Mouse (Mus musculus) frontal cortex, postnatal 14 days (tissue): ENCODE data around the gene Dgkh.
"Not testable (repeated sequence)": the region's sequence is repeated elsewhere in the genome, so short reads cannot be mapped to it uniquely, and the experiment has no call there.

Source experiments
- DNase-seq, 2 experiments: peaks; one replicate each; pipeline ENCODE4 v3.0.0; 2022; ENCODE audit warnings: low spot score in 2 of 2

Dgkh gene

DNA sequence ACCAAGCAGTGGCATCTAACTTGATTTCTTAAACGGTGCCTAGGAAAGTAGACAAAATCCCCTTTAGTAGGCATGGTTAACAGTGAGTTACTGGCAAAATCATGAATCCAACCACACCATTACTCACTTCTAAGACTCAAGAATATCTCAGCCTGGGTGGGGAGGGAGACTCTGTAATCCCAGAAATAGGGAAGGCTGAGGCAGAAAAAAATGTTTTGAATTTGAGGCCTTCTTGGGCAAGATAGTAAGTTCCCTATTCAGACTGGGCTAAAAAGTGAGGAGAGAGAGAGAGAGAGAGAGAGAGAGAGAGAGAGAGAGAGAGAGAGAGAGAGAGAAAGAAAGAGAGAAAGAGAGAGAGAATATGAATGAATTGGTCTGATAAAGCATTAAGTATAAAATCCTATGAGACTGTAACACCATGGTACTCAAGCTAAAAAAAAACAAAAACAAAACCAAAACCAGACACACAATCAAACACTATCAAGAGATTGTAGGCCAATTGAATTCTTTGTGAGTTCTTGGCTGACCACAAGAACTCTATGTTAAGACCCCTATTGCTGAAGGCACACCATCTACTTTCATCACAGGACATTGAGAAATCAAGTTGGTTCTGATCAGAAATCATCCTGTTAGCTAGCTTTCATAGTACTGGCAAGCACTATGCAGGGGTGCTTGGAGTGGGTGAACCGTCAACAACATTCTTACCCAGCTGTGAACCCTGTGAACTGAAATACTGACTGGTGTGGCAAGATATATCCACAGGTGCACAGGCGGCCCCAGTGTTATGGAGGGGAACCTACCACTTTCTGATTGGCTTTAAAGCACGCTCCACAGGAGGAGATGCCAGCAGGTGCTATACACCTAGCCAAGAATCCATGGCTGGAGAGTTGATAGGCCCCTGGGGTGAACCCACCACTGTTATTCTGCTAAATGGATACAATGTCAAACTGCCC is 101.4 kb downstream of the Dgkh start:
- no peak for DNase-seq

DNA sequence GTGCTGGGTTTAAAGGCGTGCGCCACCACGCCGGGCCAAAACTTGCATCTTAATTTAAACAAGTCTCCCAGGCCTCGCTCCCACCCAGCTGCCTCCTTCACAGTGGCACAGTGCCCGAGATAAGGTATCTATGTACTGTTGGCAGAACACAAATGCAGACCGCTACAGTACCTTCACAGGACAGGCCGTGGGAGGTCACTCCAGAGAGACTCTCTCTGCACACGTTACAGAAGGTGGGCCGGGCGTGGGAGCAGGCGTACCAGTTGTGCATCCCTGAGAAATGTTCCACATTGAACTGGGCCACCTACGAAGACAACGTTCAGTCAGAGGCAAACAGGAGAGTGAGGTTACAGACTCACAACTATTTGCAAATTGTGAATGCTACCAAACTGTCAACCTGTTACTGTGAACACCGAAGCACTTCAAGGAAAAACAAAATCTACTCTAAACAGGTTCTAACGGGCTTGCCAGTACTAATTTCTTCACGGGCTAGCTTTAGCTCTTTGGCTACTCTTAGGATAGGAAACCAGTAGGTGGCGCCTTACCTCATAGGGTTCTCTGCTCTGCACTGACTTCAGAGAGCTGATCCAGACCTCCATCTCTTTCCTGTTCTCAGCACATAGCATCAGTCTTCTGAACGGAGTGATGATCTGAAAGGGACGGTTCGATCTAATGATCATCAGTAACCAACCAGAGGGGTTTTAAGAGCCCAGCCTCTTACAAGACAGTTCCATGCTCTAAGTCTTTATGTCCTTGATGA is 104.9 kb downstream of the Dgkh start:
- no peak for DNase-seq

DNA sequence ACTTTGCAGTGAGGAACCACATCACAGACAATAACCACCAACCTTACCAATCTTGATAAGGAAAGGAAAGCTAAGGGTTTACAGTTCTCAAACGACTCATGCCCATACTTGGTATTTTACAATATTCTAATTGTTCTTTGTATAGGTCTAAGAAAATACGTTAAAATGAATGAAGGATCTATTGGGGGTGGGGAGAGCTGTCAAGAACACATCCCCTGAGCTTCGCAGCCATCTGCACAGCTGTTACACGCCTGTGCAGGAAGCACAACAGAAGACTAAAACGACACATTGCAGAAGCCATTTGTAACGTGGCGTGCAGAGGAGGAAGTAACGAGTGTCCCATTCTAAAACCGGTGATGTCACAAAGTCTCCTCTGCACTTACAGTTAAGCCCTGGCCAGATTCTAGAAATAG is 113.7 kb downstream of the Dgkh start:
- no peak for DNase-seq

DNA sequence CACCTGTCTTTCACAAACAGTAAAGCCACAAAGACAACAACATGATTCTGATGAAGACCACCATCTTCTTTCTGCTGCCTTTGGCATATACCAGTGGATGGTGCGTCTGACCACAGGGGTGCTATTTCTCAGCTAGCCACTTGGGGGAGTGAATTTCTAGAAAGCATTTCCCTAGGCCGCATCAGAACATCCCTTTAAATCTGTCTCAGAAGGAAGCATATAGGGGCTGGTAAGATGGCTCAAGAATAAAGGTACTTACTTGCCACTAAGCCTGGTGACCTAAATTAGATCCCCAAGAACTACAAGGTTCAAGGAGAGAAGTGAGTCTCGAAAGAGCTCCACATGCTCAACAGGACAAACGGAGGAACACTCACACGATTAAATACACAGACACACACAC is 119.0 kb downstream of the Dgkh start:
- peak in 1 of 2 experiments; percentile 44 for DNase-seq

DNA sequence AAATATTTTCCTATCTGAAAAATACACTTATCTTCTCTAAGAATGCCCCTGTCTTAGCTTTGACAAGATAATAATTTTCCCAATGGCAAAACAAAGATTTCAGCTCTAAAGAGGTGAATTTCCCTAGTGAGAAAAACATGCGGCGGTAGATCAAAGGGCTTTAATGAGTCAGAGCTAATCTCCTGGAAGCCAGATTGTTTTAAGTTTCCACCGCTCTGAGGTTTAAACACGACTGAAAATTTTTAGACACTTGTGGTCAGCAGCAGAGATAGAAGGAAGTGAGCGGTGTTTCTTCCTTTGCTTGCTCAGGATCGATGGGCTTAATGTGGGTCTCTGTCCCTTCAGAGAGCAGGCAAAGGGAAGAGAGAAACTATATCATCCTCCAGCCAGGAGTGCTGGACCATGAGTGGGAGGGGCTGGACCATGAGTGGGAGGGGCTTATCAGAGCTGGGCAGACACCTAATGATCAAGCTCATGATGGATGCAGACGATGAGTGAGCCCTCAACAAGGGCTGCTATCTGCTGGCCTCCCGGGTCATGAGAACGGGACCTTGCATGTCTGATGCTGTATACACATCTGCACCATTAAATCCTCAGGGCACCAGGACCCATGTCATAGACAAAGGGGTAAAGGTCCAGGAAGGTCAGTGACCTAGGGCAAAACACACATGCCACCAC is 120.3 kb downstream of the Dgkh start:
- DNase-seq = no peak

DNA sequence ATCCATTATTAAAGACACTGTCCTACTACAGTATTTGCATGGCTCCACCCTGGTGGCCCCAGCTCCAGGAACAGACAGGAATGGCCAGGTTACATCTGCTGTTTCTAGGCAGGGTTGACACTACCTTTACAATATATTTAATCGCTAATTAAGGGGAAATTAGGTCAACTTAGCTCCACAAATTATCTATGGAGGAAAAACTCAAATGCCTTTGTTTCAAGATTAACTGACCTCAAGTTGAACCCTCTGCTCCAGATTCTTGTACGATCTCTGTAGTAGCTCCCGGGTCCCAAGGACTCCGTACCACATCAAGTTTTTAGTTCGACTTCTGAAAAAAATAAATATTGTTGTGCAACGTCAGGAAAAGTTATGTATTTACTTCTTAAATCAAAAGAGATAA is 137.7 kb downstream of the Dgkh start:
- no peak for DNase-seq

DNA sequence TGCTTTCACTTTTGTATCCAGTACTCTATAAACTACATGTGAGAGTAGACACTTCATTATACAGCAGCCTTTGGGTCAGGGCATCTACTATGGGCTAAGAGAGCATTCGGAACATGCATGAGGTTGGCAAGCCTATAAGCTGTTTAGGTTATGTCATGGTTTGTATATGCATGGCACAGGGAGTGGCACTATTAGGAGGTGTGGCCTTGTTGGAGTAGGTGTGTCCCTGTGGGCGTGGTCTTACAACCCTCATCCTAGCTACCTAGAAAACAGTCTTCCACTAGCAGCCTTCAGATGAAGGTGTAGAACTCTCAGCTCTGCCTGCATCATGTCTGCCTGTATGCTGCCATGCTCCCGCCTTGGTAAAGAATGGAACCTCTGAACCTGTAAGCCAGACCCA is 139.6 kb downstream of the Dgkh start:
- DNase-seq = no peak

DNA sequence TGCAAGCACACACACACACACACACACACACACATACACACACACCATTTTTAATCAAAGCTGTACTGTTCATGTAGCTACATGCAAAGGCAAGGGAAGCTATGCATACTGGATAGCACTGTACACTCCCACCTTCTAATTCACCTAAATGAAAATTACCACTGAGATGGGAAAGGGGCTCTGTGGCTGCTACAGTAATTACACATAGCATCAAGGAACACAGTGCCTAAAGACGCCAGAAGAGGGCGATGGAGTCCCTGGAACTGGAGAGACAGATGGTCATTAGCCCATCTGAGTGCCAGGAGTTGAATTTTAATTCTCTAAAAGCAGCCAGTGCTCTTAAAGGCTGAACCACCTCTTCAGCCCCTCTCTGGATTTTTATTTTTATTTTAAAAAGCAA is 142.2 kb downstream of the Dgkh start:
- DNase-seq = peak in 1 of 2 experiments; percentile 53

DNA sequence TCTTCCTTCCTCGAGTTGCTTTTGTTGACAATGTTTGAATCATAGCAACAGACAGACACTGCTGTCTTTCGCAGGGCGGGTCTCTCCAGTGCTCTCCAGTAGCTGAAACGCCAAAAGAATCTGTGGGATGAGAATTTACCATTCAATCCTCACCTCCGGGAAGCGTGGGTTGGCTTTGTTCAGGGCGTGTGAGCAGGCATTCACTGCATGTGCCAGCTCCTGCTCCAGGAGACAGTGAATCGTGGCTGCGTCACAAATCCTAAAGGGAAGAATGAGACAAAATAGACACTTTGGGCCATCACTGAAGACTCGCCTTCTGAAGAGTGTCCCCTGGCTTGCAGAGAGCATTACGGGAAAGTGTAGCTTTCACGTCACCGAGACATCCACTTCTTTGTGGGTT is 148.4 kb downstream of the Dgkh start:
- DNase-seq = no peak

DNA sequence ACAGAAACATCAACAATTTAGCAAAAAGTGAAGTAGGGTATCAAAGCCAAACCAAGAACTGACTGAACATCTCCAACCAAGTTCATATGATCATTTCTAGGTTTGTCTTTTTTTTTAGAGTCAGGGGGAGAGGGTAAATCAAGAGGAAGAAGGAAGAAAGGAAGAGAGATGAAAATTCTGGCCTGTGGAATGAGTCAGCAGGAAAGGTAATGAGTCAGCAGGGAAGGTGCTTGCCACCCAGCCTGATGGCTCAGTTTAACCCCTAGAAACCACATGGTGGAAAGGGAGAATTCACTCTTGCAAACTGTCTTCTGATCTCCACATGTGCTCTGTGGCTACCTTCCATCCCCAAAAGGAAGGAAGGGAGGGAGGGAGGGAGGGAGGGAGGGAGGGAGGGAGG is 149.4 kb downstream of the Dgkh start:
- DNase-seq = no peak

DNA sequence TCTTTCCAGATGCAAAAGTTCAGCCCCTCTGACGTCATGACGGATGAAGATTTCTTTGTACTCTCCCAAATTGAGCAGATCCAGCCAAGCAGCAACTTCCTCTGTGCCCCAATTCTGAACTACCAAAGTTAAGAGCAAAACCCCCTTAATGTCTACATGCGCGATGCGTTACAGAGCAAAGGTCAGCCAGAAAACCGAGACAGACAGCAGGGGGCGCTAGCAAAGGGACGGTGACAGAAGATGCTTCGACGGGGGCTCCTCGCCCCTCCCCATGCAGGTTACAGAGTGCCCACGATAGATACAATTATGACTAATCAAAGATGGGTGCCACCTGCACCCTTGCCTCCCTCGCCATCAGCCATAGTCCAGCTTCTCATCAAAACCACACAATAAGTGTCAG is 156.7 kb downstream of the Dgkh start:
- DNase-seq = no peak

DNA sequence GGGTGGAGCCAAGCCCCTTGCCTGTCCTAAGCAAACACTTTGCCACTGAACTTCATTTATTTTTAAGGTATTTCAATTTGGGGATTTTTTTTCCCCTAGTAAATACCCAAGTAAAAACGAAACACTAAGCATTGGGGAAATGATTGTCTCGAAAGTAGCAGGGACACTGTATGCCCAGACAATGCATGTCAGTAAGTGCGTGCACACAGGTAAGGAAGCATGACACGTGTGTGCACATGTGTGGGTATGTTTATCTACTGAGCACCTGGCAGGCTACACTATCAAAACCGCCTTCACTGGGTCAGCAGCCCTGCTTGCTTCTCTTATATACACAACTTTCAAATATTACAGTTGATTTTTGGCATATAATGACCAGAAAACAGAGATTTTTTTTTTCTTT is 164.2 kb downstream of the Dgkh start:
- no peak for DNase-seq

DNA sequence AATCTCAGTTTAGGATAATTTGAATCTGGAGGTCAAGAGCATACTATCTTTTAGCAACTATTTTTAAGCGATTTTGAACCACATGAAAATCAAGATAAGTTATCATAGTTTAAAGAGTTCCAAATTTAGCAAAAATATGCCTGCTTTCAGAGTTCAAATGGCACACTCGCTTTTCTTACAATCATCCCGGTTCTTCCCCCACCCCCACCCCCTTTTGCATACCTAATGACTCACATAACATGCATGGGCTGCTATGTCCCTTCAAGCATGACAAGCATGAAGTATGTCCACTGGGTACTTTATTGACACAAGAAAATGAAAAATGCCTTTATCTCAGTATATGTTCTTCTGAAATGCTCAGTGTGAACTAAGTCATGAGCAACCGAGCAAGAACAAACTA is 166.1 kb downstream of the Dgkh start:
- no peak for DNase-seq

DNA sequence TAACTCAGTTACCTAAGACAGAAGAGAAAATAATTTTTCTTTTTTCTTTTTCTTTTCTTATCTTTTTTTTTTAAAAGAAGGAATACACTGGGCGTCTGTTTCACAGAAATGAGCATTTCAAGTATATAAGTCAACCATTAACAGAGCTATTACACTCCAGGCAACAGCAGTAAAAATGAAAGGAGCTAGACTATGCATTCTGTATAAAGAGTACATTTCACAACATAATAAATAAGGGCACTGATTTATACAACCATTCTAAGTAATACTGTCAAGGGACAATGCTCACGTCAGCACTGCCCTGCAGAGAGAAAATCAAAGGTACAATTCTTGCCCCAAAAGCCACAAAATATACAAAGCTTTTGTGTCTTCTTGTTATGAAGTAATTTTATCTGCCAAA is 168.3 kb downstream of the Dgkh start:
- DNase-seq = no peak

DNA sequence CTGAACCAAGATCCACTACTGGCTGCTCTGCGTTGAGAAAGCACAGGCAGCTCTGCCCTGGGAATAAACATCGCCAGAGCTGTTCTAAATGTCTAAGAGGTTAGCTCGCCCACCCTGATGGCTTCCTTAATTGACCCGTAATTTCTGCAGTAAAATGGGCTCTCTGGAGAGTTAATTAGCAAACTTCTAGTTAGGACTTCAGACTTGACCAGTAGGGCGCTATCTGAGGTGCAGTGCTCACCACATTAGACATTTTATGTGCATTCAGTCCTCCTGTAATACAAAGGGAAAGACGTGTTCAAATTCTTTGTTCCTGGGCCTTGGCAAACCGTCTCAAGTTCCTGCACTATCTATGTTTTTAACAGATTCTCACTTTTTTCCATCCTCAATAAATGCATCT is 169.4 kb downstream of the Dgkh start:
- no peak for DNase-seq

DNA sequence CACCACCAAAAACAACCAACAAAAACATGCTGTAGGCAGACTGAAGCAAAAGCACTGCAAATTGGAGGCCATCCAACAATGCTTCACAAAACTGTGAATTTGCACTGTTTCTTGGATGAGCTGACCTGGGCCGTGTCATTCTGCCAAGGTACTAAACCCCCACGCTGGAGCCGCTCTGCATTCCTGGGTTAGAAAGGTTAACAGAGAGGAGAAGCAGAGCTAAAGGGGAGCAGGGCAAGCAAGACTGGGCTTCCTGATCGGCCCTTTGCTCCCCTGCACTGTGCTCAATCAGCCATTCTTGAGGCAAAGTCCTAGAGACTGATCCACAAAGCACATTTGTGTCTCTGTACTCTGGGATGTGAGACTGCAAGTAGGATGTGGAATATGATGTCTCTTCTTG is 170.5 kb downstream of the Dgkh start:
- no peak for DNase-seq

DNA sequence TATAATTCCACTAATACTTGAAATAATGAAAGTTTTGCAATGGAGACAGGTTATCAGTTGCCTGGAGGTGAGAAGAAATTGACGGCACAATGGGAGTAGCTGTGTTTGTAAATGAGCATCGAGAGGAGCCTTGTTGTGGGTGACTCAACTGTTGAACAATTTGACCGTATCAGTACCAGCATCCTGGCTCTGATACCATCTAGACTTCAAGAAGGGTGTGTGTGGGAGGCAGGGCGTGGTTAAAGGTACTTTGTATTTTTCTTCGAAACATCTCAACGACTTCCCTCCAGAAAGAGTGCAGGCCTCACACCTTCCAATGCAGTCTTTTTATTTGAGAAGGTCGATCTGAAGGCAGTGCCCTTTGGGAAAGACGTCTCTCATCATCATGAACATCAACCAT is 173.5 kb downstream of the Dgkh start:
- no peak for DNase-seq

DNA sequence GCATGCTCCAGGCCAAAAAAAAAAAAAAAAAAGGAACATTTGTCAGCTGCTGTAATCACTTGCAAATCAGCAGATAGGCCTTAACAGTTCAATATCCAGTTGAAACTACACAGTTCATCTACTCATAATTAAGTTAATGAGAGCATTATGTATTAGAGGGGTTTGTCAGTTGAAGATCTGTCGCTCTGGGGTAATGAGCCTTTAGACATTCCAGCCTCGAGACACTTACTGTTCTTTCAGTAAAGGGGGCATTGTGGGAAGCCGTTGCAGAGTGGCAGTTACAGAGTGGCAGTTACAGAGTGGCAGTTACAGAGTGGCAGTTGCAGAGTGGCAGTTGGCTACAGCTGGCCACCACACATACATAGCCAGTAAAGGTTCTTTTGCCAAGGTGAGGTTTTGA is 177.7 kb downstream of the Dgkh start:
- DNase-seq = not testable (repeated sequence)

DNA sequence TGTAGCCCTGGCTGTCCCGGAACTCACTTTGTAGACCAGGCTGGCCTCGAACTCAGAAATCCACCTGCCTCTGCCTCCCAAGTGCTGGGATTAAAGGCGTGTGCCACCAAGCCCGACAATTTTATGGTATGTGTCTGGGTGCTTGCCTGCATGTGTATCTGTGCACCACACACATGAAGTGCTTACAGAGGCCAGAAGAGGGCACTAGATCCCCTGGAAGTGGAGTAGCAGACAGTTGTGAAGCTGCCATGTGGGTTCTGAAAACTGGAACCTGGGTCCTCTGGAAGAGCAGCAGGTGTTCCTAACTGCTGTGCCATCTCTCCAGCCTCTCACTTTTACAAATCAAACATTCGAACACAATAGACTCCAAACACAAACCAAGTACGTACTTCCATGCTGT is 178.9 kb downstream of the Dgkh start:
- DNase-seq = no peak

DNA sequence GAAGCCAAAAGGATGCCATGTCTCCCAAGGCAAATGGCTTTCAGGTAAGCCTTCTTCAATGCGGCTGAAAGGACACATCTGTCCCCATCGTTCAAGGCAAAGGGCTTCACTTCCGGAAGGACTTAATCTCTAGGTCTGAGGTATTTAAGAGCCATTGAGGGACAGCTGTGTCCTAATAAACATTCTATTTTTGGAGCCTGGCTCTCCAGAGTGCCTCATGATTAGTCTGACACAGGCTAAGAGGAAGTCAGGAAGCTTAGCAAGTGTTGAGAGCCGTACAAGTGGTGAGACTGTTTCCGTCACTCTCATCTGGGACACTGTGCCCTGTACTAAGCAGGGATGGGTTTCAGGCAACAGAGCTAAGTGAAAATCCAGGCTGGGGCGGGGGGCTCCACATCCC is 183.8 kb downstream of the Dgkh start:
- DNase-seq = no peak

DNA sequence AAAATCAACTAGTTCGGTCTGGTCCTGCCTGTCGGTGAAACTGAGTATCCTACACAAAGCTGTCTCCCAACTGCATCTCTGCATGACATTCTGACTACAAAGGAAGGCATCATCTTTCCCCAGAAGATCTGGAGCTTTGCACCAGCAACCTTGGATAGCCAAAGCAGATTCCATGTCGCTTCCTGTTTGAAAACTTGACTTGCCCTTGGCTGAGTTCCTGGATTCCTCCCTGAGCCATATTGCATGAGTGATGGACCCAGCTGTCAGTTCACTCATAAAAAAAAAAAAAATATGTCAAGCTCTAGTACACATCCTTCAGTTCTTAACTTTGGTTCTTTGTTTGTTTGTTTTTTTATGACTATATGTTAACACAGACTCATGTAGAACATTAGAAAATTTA is 191.3 kb downstream of the Dgkh start:
- DNase-seq = no peak

DNA sequence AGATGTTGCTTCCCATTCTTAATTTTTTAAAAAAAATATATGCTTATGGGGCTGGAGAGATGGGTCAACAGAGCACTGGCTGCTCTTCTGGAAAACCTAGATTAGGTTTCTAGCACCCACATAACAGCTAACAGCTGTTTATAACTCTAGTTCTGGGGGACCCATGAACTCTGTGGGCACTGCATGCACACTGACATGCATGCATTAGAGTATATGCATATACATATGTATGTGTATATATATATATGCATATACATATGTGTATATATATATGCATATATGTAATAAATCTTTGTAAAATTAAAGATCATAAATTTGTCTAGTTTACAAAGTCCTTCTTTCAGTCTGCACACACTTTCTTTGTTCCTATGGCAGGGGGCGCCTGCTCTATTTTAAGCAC is 192.8 kb downstream of the Dgkh start:
- no peak for DNase-seq
